Mouse (Mus musculus) liver, adult 2 months (tissue): ENCODE measurements around the gene Rims4. TPM values are rescaled to one million over a fixed set of nuclear protein-coding genes. Genes with fewer than 3 reads are reported as not detected.

Experiments used
- DNase-seq: peaks from one replicate; pipeline ENCODE4 v3.0.0-alpha.2; 2011; ENCODE audit warnings: low read depth, low spot score; ENCODE audit errors: extremely low read depth
- H3K27ac ChIP-seq: fragments of 200-500 bp; replicated peaks from 2 replicates; pipeline ENCODE4 v1.5.1; 2012; ENCODE audit warnings: low read depth, mild to moderate bottlenecking, control low read depth, inconsistent platforms, low read length; ENCODE audit not compliant: insufficient read depth
- H3K27me3 ChIP-seq: fragments of 200-500 bp; 2 replicates; pipeline ENCODE4 v1.6.1; 2012; ENCODE audit warnings: mild to moderate bottlenecking, moderate library complexity, low read length, inconsistent platforms; ENCODE audit not compliant: control insufficient read depth, insufficient read depth
- H3K36me3 ChIP-seq: fragments of 200-500 bp; 2 replicates; pipeline ENCODE4 v1.6.1; 2012; ENCODE audit warnings: low read length, inconsistent platforms; ENCODE audit not compliant: control insufficient read depth, insufficient read depth
- H3K4me1 ChIP-seq: fragments of 200-500 bp; 2 replicates; pipeline ENCODE4 v1.6.1; 2011; ENCODE audit warnings: low read length; ENCODE audit not compliant: control insufficient read depth, insufficient read depth
- H3K4me3 ChIP-seq: fragments of 200-500 bp; 2 replicates; pipeline ENCODE4 v1.5.1; 2011; ENCODE audit warnings: low read depth, mild to moderate bottlenecking, control low read depth, low read length, moderate library complexity; ENCODE audit not compliant: insufficient read depth
- H3K79me2 ChIP-seq: fragments of 200-500 bp; 2 replicates; pipeline ENCODE4 v1.6.1; 2012; ENCODE audit warnings: inconsistent platforms, mild to moderate bottlenecking, low read length, moderate library complexity; ENCODE audit not compliant: control insufficient read depth, insufficient read depth
- H3K9ac ChIP-seq: fragments of 200-500 bp; 2 replicates; pipeline ENCODE4 v1.6.1; 2012; ENCODE audit warnings: low read depth, mild to moderate bottlenecking, control low read depth, inconsistent platforms, low read length
- CTCF ChIP-seq: fragments of 200-500 bp; IDR thresholded peaks from 2 replicates; pipeline ENCODE4 v1.5.1; 2011; ENCODE audit warnings: low read depth, low read length, control low read depth
- POLR2A ChIP-seq: fragments of 200-500 bp; IDR thresholded peaks from 2 replicates; pipeline ENCODE4 v1.6.1; 2011; ENCODE audit warnings: low read length, control low read depth; ENCODE audit not compliant: insufficient read depth; ENCODE audit errors: extremely low read depth
- WGBS: fragments of 180-500 bp; shearing (Covaris S2); methylation state at CpG from one replicate; pipeline ENCODE4 v1.1.7; 2018; 5-methylcytosine and 5-hydroxymethylcytosine counted together
- polyA plus RNA-seq: library from polyadenylated mRNA; depleted of rRNA; stranded (reverse); fragments of >200 nt; gene quantifications from 2 replicates; pipeline ENCODE4 v1.2.3, GENCODE M21; 2012
- total RNA-seq: library from RNA; depleted of rRNA; stranded (reverse); fragments of >200 nt; gene quantifications from 2 replicates; pipeline ENCODE4 v1.2.3, GENCODE M21; 2014

The Rims4 gene
- total and polyA plus RNA-seq, 2 experiments = 0.02 to 0.09 TPM

GRCm38 (mm10) chr2:163947976-163948375 is 29.5 kb upstream of the Rims4 start:
- TF ChIP-seq POLR2A (no peak), CTCF (no peak)
- Histone ChIP-seq H3K4me3 (no peak overlapping the region), H3K4me1 (no peaks in the 10 kb centered on the region), H3K27ac (no peak overlapping the region), H3K36me3 (no peaks in the 10 kb centered on the region), H3K27me3 (no peaks in the 10 kb centered on the region), H3K79me2 (no peaks in the 10 kb centered on the region), H3K9ac (no peak overlapping the region)
- DNase-seq = no peak
- 81% methylated on average over 7 of the region's 7 CpGs for WGBS

- no peaks in the 10 kb centered on the region for H3K79me2 ChIP-seq
- no peak overlapping the region for H3K27ac ChIP-seq
- H3K27me3 ChIP-seq = no peaks in the 10 kb centered on the region
- no peak overlapping the region for H3K4me3 ChIP-seq
- H3K36me3 ChIP-seq = no peaks in the 10 kb centered on the region
- H3K4me1 ChIP-seq = no peaks in the 10 kb centered on the region
- no peak for TF ChIP-seq CTCF
- 82% methylated on average over 15 of the region's 15 CpGs for WGBS
- no peak overlapping the region for H3K9ac ChIP-seq
- no peak for DNase-seq
Measured at GRCm38 (mm10) chr2:163946221-163946620, 27.7 kb upstream of the Rims4 start.

DNA sequence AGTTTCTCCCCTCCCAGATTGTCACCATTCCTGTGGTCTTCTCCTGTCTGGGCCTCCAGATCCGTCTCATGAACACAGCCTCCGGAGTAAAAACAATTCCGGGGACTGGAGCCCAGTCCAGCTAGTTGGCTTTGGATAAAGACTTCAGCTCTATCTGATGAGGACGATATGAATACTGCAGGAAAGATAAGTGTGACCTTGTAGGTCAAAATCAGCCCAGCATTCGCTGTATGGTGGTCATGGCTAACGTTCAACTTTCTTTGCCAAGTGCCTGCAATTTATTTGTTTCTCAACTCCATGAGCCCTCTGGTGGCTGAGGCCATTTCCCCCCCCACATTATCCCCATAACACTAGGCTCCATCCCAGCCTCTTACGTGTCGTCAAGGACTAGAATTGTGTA is 26.0 kb upstream of the Rims4 start:
- 68% methylated on average over 8 of the region's 8 CpGs for WGBS
- H3K36me3 ChIP-seq = no peaks in the 10 kb centered on the region
- H3K4me3 ChIP-seq = no peak overlapping the region
- no peaks in the 10 kb centered on the region for H3K79me2 ChIP-seq
- H3K27me3 ChIP-seq = no peaks in the 10 kb centered on the region
- no peak overlapping the region for H3K27ac ChIP-seq
- no peak for DNase-seq
- TF ChIP-seq POLR2A = no peak
- no peak for TF ChIP-seq CTCF
- no peaks in the 10 kb centered on the region for H3K4me1 ChIP-seq
- no peak overlapping the region for H3K9ac ChIP-seq

- H3K27me3 ChIP-seq = no peaks in the 10 kb centered on the region; the same call in 1 of the 2 replicates
- no peaks in the 10 kb centered on the region for H3K4me1 ChIP-seq
- no peak overlapping the region for H3K4me3 ChIP-seq
- WGBS = 63% methylated on average over 6 of the region's 6 CpGs
- DNase-seq = no peak
- no peak overlapping the region for H3K27ac ChIP-seq
- H3K36me3 ChIP-seq = no peaks in the 10 kb centered on the region
- H3K79me2 ChIP-seq = no peaks in the 10 kb centered on the region
- no peak overlapping the region for H3K9ac ChIP-seq
- TF ChIP-seq CTCF = no peak
- no peak for TF ChIP-seq POLR2A
Measured at GRCm38 (mm10) chr2:163943056-163943455, 24.6 kb upstream of the Rims4 start.

DNA sequence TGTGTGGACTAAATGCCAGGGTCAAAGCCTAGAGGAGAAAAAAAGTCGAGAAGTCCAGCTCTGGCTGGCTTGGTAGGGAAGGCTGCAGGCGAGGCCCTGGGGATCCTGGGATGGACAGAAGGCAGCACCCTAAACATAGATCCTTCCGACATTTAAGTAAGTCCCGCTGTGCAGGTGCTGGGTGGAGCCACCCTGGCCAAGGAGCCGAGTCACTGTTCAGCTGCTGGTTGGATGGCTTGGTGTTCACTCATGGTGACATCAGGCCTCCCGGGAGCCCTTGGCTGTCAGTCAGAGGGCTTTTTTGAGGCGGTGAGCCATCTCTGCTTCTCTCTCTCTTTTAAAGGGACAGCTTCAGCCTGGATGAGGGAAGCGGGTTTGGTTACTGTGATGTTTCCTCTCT is 21.0 kb upstream of the Rims4 start:
- H3K4me3 ChIP-seq = no peak overlapping the region
- H3K4me1 ChIP-seq = no peaks in the 10 kb centered on the region
- no peak for DNase-seq
- no peak overlapping the region for H3K27ac ChIP-seq
- no peaks in the 10 kb centered on the region for H3K36me3 ChIP-seq
- no peak overlapping the region for H3K9ac ChIP-seq
- no peaks in the 10 kb centered on the region for H3K79me2 ChIP-seq
- WGBS = 38% methylated on average over 8 of the region's 8 CpGs
- TF ChIP-seq POLR2A (no peak), CTCF (no peak)
- no peaks in the 10 kb centered on the region; the same call in 1 of the 2 replicates for H3K27me3 ChIP-seq

DNA sequence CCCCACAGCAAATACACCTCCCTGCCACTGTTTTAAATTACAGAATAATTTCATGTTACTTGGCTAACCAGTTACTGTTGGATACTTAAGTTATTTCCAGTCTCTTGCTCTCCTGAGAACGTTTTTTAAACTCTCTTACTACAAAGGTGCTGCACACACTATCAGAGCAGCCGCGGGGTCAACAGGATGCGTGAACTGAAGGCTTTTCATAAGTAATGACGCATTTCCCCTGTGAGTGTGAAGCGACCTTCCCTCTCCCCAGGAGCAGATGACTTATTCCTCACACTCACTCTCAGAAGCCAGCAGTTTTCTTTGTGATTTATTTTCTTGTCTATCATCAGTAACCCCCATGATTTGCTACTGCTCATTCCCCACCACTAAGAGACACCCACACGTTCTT is 13.7 kb upstream of the Rims4 start:
- no peak overlapping the region for H3K9ac ChIP-seq
- no peak for DNase-seq
- no peaks in the 10 kb centered on the region for H3K36me3 ChIP-seq
- H3K27ac ChIP-seq = no peak overlapping the region
- WGBS = 53% methylated on average over 7 of the region's 7 CpGs
- H3K4me3 ChIP-seq = no peak overlapping the region
- H3K27me3 ChIP-seq = no peaks in the 10 kb centered on the region
- H3K79me2 ChIP-seq = no peaks in the 10 kb centered on the region
- H3K4me1 ChIP-seq = no peaks in the 10 kb centered on the region
- no peak for TF ChIP-seq POLR2A
- no peak for TF ChIP-seq CTCF
